Mouse (Mus musculus) liver, embryonic 14.5 days (tissue): ENCODE results near the gene Trim41. TPM values are rescaled to one million over a fixed set of nuclear protein-coding genes. Genes with fewer than 3 reads are reported as not detected.
"Not testable (repeated sequence)": the region's sequence is repeated elsewhere in the genome, so short reads cannot be mapped to it uniquely, and the experiment has no call there.

Experiments used
- ATAC-seq: fragments of 200-750 bp; cut with Nextera tagmentation; 2 replicates; pipeline ENCODE4 v1.8.0; 2017; ENCODE audit warnings: moderate number of reproducible peaks, mild to moderate bottlenecking, moderate library complexity; ENCODE audit not compliant: insufficient read depth
- DNase-seq, 3 experiments: peaks; one replicate each; pipeline ENCODE4 v3.0.0-alpha.2; 2012 to 2013; ENCODE audit warnings: low read depth in 3 of 3, low spot score in 3 of 3
- H3K27ac ChIP-seq: fragments of 300-500 bp; sonication (generic); 2 replicates; pipeline ENCODE4 v1.5.1; 2014; ENCODE audit warnings: moderate library complexity, mild to moderate bottlenecking, control low read depth, inconsistent platforms
- H3K27me3 ChIP-seq: fragments of 300-500 bp; sonication (generic); 2 replicates; pipeline ENCODE4 v1.6.1; 2014; ENCODE audit warnings: mild to moderate bottlenecking, low read length, moderate library complexity; ENCODE audit not compliant: control insufficient read depth, insufficient read depth
- H3K36me3 ChIP-seq: fragments of 300-500 bp; sonication (generic); replicated peaks from 2 replicates; pipeline ENCODE4 v1.6.1; 2014; ENCODE audit warnings: low read depth; ENCODE audit not compliant: control insufficient read depth, insufficient read depth
- H3K4me1 ChIP-seq, 2 experiments: fragments of 200-500 bp in 1 of 2; fragments of 300-500 bp in 1 of 2; sonication (generic) in 1 of 2; replicated peaks; 2 replicates each; pipeline ENCODE4 v1.6.1; 2012 to 2014; ENCODE audit warnings: antibody characterized with exemption in 1 of 2, inconsistent platforms in 1 of 2, low read length in 1 of 2; ENCODE audit not compliant: control insufficient read depth in 2 of 2, insufficient read depth in 2 of 2
- H3K4me2 ChIP-seq: fragments of 300-500 bp; sonication (generic); 2 replicates; pipeline ENCODE4 v1.6.1; 2014; ENCODE audit warnings: low read depth, mild to moderate bottlenecking, control low read depth, moderate library complexity
- H3K4me3 ChIP-seq, 2 experiments: fragments of 200-500 bp in 1 of 2; fragments of 300-500 bp in 1 of 2; sonication (generic) in 1 of 2; 2 replicates each; pipeline ENCODE4 v1.5.1; 2012 to 2014; ENCODE audit warnings: low read depth in 2 of 2, low read length in 2 of 2, mild to moderate bottlenecking in 2 of 2, control low read depth in 1 of 2, inconsistent platforms in 1 of 2, moderate library complexity in 1 of 2; ENCODE audit not compliant: insufficient read depth in 1 of 2
- H3K9ac ChIP-seq: fragments of 300-500 bp; sonication (generic); replicated peaks from 2 replicates; pipeline ENCODE4 v1.6.1; 2014; ENCODE audit warnings: mild to moderate bottlenecking, control low read depth, moderate library complexity
- H3K9me3 ChIP-seq: fragments of 300-500 bp; sonication (generic); 2 replicates; pipeline ENCODE4 v1.6.1; 2016; ENCODE audit warnings: low read length, mixed read lengths; ENCODE audit not compliant: control insufficient read depth
- CTCF ChIP-seq: IDR thresholded peaks from 2 replicates; pipeline ENCODE4 v1.5.1; 2016; ENCODE audit warnings: antibody characterized with exemption, low read depth, control low read depth
- EP300 ChIP-seq: IDR thresholded peaks from 2 replicates; pipeline ENCODE4 v1.6.1; 2016; ENCODE audit warnings: antibody characterized with exemption, low read depth
- WGBS: fragments of 180-500 bp; shearing (Covaris S2); extraction: QIAGEN DNeasy Blood & Tissue Kit; methylation state at CpG from one replicate; pipeline ENCODE4 v1.1.7; 2014; ENCODE audit not compliant: insufficient replicate concordance; 5-methylcytosine and 5-hydroxymethylcytosine counted together
- polyA plus RNA-seq, 2 experiments: library from polyadenylated mRNA; depleted of rRNA in 1 of 2; stranded (reverse) in 1 of 2; unstranded in 1 of 2; fragments of >200 nt; fragmentation: Nextera tagmentation in 1 of 2; extraction: Ambion mirVana in 1 of 2; gene quantifications; 2 replicates each; pipeline versions ENCODE4 v1.2.1 to v1.2.3; 2012 to 2014

The Trim41 gene
- polyA plus RNA-seq, 2 experiments: 1.0 to 9.2 TPM

DNA sequence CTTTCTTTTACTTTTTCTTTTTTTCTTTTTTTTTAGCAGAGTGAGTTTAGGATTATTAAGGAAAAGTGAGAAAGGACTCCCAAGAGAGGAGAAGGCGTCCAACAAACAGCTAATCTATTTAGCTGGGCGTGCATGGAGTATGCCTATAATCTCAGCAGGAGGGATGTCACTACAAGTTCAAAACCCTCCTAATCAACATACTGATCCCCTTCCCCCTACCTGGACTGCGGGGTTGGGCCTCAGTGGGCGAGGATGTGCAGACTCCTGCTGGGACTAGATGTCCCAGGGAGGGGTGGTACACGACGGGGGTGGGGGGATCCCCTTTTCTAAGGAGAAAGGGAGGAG is 9.6 kb upstream of the Trim41 start:
- peaks cover 15% of the 10 kb centered on the region for H3K27me3 ChIP-seq
- H3K4me3 ChIP-seq: peak overlapping the region; percentile 55 to 59
- no peak for DNase-seq
- ATAC-seq: no peak
- no peaks in the 10 kb centered on the region for H3K36me3 ChIP-seq
- H3K4me2 ChIP-seq: peak overlapping the region; percentile 83
- peaks cover 9 to 18% of the 10 kb centered on the region in 2 experiments for H3K4me1 ChIP-seq
- WGBS: 5% methylated on average over 6 of the region's 6 CpGs
- no peaks in the 10 kb centered on the region for H3K9me3 ChIP-seq
- TF ChIP-seq EP300 (no peak), CTCF (no peak)
- H3K9ac ChIP-seq: peak overlapping the region; percentile 48
- no peak overlapping the region for H3K27ac ChIP-seq

DNA sequence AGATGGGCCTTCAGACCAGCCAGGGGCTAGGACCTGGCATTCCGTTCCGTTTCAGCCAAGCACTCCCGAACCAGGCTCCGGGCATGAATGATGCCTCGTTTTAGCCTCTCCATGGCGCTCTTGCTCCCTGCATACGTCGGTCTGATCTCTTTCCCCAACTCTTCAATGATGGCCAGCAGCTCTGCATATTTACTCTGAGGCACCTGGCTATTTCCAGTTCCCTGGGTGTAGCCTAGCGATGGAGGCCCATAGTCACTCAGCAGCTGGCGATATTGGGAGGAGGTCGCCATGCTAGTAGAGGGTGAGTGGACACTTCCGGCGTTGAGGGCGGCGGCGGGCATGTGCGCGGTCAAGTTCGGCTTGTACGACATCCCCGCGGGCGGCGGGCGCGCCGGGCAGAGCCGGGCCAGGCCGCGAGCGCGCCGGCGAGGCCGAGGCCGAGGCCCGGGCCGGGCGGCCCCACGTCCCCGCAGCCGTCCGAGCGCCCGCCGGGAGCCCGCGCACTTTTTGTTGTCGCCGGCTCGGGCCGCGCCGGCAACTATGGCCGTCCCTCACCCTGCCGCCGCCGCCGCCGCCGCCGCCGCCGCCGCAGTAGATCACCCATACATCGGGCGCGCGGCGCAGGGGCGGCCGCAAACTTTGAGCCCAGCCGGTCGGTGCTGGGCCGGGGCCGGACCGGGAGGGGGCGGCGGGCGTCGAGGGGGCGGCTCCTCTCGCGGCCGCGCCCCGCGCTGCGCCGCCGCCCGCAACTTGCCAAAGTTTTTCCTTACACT is 9.0 kb upstream of the Trim41 start, which contains the start of the genes Trim7 and Gm12184:
Gene Trim7 (plus strand): TSS at position 162 of the 773 bp plus-strand sequence.
Gene Gm12184 (minus strand): TSS at position 677 of the 773 bp plus-strand sequence.
- H3K9me3 ChIP-seq, H3K36me3 ChIP-seq, DNase-seq, H3K27ac ChIP-seq: not testable (repeated sequence)
- WGBS: under 1% methylated on average over 41 of the region's 92 CpGs
- peaks cover 15% of the 10 kb centered on the region for H3K27me3 ChIP-seq
- H3K4me1 ChIP-seq: peaks cover 9 to 18% of the 10 kb centered on the region in 2 experiments
- H3K4me2 ChIP-seq: peak within 1 kb of the TSS; percentile 83
- peak within 1 kb of the TSS; percentile 55 to 59 for H3K4me3 ChIP-seq
- ATAC-seq: peak; percentile 71
- H3K9ac ChIP-seq: peak within 1 kb of the TSS; percentile 48
- TF ChIP-seq CTCF: peak; percentile 24; the same call in 1 of the 2 replicates

DNA sequence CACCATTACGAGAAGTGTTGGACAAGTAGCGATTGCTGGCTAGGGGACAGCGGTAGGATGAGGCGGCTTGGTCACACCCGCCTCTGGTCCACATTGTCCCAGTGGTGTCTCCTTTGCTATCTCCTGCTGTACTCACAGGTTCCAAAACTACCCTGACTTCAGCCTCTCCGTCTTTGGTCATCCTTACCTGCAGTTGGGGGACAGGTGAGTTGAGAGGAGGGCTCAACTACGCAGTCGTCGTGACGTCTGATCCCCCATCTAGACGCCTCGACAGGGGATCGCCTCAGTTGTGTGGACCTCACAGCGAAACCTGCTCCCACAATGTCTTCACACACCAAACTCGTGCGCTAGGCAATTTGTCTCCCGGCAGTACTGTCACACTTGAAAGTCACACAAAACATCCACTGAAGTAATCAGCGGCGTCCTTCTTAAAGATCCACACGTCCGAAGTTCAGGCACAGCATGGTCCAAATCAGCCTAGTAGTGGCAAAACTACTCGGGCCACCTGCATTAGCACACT is 7.2 kb upstream of the Trim41 start:
- no peak for TF ChIP-seq CTCF
- no peak for TF ChIP-seq EP300
- Histone ChIP-seq H3K4me3 (peak overlapping the region; percentile 34 to 65), H3K9me3 (no peaks in the 10 kb centered on the region), H3K36me3 (no peaks in the 10 kb centered on the region), H3K4me2 (peak overlapping the region; percentile 62), H3K9ac (0 out of 2 replicates have a peak overlapping the region, but pooled peaks have one; percentile 14), H3K4me1 (peaks cover 9 to 18% of the 10 kb centered on the region in 2 experiments), H3K27ac (no peak overlapping the region), H3K27me3 (peaks cover 15% of the 10 kb centered on the region)
- 7% methylated on average over 21 of the region's 22 CpGs for WGBS
- DNase-seq: no peak
- ATAC-seq: no peak

- Histone ChIP-seq H3K9ac (0 out of 2 replicates have a peak overlapping the region, but pooled peaks have one; percentile 10), H3K4me1 (peaks cover 9 to 21% of the 10 kb centered on the region in 2 experiments), H3K27me3 (peaks cover 15% of the 10 kb centered on the region), H3K36me3 (no peaks in the 10 kb centered on the region), H3K27ac (no peak overlapping the region), H3K4me3 (peak overlapping the region; percentile 34 to 65), H3K4me2 (peak overlapping the region; percentile 62), H3K9me3 (no peaks in the 10 kb centered on the region)
- DNase-seq (peak; percentile 75 to 79 (median 77)), ATAC-seq (peak; percentile 72)
- TF ChIP-seq EP300: no peak
- no peak; the same call in 1 of the 2 replicates for TF ChIP-seq CTCF
- WGBS: under 1% methylated on average over 15 of the region's 15 CpGs
These were observed 6.4 kb upstream of the Trim41 start for GRCm38 (mm10) chr11:48823536-48823972.
